Mouse (Mus musculus): ENCODE measurements at regions not wholly inside any gene's neighbourhood (a gene's known extent, or its start where the extent isn't known, plus 50 kb on each side); places are given as distances from the start of the nearest gene placed in this dataset.

GRCm38 (mm10) chr9:74656392-74656791 is 205.3 kb upstream of the Onecut1 start:
- no peak for DNase-seq

DNA sequence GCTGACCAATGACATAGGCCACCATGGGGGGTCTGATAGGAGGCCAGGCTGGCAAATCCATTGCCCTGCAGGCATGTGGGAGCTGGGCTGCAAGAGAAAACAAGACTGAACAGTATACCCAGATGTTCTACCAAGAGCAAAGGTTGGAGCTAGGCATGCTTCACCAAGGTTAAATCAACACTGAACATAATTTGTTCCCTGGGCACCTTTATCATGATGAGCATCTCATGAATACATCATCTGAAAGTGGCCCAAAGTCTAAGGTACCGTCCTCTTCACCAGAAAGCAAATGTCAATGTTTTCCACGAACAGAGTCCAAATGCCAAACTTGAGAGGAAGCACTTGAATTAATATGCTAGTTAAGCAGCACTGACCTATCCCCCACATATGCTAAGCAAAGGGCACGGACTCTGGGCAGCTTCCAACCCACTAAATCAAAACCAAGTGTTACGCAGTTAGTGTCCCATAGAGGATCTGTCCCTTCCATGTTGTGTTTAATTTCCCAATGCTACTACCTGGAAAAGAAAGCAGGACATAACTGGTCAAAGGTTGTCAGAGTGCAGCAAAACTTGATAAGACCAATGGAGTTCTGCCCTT is 190.3 kb upstream of the Onecut1 start:
- DNase-seq = no peak

DNA sequence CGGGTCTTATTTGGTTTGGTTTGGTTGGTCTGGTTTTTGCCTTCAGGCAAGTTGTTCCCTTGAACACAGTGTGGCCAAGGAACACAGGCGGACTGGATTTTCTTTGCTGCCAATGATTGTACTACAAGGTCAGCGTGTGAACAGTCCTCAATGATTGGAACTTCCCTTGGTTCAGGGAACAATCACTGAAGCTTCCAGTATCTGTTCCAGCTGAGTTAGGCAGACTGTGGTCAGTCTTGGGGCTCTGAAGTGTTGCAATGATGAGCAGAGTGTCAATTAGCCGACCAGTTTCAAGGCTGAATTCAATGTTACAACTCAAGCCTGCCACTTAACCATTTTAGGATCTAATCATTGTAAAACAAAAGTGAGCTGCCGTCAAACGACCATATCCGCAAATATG is 189.5 kb upstream of the Onecut1 start:
- DNase-seq = no peak

GRCm38 (mm10) chr9:74698229-74698628 is 163.5 kb upstream of the Onecut1 start:
- DNase-seq = no peak

DNA sequence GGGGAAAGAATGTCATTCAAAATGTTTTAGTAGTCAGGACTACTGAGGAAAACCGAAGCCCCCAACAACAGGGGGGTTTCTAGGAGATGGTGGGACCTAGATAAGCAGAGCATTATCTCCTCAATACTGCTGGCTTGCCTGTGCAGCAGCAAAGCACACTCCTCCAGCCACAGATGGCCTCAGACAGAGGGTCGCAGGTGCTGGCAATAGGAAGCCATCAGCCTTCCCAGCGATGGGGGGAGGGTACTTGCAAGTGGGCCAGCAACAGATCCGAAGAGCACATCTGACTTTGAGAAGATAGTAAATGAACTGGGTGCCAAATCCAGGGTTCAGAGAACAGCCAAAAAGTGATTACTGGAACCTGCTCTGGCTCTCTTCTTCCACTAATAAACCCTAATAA is 156.0 kb upstream of the Onecut1 start:
- DNase-seq = no peak

GRCm38 (mm10) chr9:74707608-74708007 is 154.1 kb upstream of the Onecut1 start:
- DNase-seq = no peak

DNA sequence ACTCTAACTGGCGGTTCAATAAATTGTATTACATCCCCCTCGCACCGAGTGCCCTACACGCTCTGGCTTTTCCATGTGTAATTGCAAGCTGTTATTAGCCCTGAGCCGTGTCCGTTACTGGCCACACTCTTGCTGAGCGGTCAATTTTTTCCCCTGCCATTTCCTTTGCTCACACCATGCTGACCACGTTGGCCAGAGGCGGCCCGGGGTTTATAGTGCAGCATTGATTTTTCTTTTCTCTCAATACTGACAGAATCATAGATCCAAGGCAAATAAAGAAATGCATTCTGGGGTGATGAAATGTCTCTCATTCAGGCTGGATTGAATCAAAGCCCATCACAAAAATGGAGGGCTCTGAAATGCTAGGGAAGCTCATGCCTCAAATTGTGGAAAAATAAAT is 150.0 kb upstream of the Onecut1 start:
- DNase-seq = no peak

DNA sequence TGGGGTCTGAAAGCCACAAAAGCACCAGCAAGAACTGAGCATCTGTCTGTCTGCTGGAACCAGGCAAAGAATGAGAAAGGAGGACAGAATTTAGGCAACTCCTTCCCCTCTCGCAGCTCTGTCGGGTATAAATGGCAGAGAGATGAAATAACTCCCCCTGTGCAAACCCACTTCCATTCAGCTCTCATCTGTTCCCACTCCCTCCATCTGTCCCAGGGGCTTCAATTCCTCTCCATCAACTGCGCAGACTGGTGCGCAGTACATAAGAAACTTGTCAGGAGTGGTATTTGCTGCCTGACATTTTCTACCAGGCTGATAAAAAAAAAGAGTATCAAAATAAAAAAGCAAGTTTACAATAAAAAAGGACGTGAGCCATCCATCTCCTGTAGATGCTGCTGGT is 129.3 kb upstream of the Onecut1 start:
- no peak for DNase-seq

DNA sequence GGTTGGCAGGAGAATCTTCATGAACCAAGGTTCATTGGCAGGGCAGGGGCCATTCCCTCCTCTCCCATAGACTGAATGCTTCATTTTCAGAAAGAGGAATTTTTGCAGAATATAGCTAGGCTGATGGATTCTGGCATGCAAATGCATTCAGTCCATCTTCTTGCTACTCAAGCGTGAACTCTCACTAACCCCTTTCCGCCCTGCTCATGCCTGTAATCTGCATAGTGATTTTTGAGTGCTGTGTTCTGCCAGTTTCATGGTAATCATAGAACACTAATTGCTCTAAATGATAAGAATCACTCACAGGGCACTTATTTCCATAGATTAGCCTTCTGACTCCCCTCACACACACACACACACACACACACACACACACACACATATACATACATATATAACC is 119.8 kb upstream of the Onecut1 start:
- DNase-seq = no peak

DNA sequence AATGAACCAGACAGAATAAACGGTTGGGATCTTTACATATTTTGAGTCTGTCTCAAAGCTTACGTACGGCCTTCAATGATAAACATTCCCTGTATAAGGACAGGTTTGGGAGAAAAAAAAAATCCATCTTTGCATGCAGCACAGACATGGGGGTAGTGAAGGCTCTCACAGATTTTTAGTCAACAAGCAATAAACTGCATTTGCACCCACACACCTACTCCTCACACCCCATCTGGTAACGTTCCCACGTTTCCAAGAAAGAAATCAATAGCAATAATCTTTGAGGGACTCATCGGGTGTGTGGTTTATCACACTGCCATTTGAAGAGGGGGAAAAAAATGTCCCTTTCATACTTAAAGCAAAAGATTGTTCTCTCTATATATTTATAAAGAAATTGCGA is 113.8 kb upstream of the Onecut1 start:
- DNase-seq = no peak

GRCm38 (mm10) chr9:74758025-74758424 is 103.7 kb upstream of the Onecut1 start:
- no peak for DNase-seq

DNA sequence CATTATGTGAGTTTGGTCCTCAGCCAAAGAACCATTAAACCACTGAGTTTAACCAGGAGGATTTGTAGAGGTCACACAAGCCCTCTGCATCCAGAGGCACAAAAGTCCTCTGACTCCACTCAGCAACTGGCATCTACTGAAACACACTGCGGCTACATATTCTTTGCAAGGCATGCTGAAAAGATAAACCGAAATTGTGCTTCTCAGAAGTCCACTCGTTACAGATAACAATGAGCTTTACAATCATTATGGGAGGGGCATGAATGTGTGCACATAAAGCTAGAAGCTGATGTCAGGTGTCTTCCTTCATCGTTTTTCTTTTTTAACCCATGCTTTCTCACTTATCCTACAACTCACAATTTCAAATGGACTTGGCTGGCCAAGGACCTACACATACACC is 102.8 kb upstream of the Onecut1 start:
- no peak for DNase-seq

DNA sequence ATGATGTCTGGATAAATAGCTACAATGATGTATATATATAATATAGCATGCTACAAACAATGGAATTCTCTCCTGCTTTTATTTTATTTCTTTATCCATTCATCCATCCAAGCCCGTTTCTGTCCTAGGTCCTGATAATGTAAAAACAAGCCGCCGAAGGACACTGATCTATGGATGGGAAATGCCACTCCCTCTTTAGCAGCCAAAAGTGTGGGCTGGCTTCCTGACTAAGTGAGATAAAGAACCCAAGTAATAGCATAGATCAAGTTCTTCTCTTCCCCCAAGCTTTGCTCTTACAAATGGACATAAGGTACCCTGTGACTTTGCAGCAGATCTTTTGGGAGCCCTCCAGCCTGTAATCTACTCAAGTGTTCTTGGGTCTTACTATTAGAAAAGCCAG is 81.3 kb upstream of the Onecut1 start:
- no peak for DNase-seq

DNA sequence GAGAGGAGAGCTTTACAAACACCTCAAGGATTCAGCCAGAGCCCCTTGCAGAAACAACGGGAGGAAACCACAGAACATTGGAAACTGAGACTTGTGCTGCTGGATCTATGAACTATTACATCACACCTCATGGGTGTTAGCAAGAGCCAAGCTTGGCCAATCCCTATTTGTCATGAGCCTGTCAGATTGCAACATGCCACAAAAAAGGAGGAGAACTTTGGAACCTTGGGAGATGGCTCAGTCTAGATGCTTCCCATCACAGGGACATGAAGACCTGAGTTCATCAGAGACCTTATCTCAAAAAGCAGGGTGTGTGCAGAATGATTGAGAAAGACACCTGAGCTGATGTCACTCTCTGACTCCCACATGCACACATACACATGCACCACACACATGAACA is 68.3 kb upstream of the Onecut1 start:
- no peak for DNase-seq

GRCm38 (mm10) chr9:74795994-74796393 is 65.7 kb upstream of the Onecut1 start:
- no peak for DNase-seq

DNA sequence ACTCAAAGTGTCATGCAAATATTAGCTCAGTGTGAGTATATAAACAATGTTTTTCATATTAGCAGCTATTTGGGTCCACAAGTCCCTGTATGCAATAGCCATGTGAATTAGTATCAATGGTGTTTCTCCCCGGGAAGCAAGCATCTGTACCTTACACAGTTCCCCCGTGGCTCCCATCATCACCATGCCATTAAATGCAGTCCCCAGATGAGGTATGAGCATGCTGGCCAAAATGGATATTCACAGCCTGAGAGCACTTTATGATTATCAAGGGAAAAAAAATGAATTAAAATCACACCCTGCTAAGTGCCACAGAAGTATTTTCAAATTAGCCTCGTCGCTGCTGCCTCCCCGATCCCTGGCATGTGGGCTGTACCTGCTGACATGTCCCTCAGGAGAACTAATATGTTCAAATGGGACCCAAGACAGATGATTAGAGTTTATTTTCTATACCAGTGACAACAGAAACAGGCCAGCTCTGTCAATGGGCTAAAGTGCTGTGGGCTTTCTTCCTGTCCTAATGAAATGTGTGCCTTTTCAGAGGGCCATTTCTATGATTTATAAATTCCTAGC is 64.4 kb upstream of the Onecut1 start:
- DNase-seq = no peak

DNA sequence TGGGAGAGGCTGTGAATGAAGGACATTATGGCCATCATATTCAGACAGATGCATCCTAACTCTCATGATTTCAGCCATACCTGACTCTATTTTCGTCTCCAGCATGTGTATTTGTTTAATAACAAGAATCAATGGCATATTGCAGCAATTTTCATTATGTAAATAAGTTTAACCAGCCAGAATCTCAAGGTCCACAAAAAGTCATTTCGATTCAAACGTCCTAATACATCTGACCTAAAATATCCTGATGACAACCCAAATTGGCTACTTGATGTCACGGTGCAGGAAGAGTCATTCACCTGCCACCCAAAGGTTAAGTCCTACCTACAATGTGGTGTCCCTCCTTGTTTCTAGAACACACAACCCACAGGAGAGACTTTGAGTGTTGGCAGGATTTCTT is 60.6 kb upstream of the Onecut1 start:
- no peak for DNase-seq

- DNase-seq = no peak
These were observed 50.3 kb upstream of the Onecut1 start for GRCm38 (mm10) chr9:74811437-74811836.

Measured in lung, postnatal 36 days (tissue).